Mouse (Mus musculus) gastrocnemius, postnatal 10 days (tissue): ENCODE results near the gene Kdelc1. TPM values are rescaled to one million over a fixed set of nuclear protein-coding genes. Genes with fewer than 3 reads are reported as not detected.

ENCODE experiments used
- DNase-seq: peaks from one replicate; pipeline ENCODE4 v3.0.0; 2021; ENCODE audit warnings: mixed read lengths
- total RNA-seq, 2 experiments: library from RNA; stranded (reverse); gene quantifications; 2 replicates each; pipeline ENCODE4 v1.2.3; 2021

Kdelc1 gene
- total RNA-seq, 2 experiments from 2014 or later = 12.3 to 14.3 TPM

GRCm38 (mm10) chr1:44063439-44063838 lies 55.2 kb downstream of the Kdelc1 start:
- no peak for DNase-seq

- no peak for DNase-seq
These were observed 56.8 kb downstream of the Kdelc1 start, which contains the start of gene Gm8251 for GRCm38 (mm10) chr1:44061836-44062235. Gene Gm8251, minus strand, starts transcription at chr1:44061936.

GRCm38 (mm10) chr1:44057805-44058204 lies 60.8 kb downstream of the Kdelc1 start:
- DNase-seq = no peak

Other genes starting within 250 kb of the Kdelc1 start
- gene Tpp2, start 185.2 kb downstream of the Kdelc1 start, total RNA-seq = 10 to 100 TPM; 39.2 to 41.8 TPM
- gene Mettl21c, start 98.8 kb downstream of the Kdelc1 start, total RNA-seq = 100 to 1,000 TPM in 1 of 2 experiments, 10 to 100 TPM in 1; 89.0 to 108 TPM
- gene Gm8251, start 56.9 kb downstream of the Kdelc1 start, total RNA-seq = not detected
- gene Tex30, start 16.4 kb downstream of the Kdelc1 start, total RNA-seq = 1 to 10 TPM; 5.5 to 6.8 TPM
- gene Bivm, start 149 bp upstream of the Kdelc1 start, total RNA-seq = 1 to 10 TPM; 8.1 to 8.8 TPM
- 10 to 100 TPM; 10.7 to 12.6 TPM for gene Ercc5, start 28.9 kb upstream of the Kdelc1 start, total RNA-seq
- 1 to 10 TPM in 1 of 2 experiments, under 1 TPM in 1; 0.45 to 1.6 TPM for gene Mettl21e, start 100.2 kb upstream of the Kdelc1 start, total RNA-seq